In genomic region chr15:31258693-31259439, GRCm38 (mm10) we compare ENCODE assay signal across 11 mouse cellular contexts. TPM values are rescaled to one million over a fixed set of nuclear protein-coding genes. Genes with fewer than 3 reads are reported as not detected.
DNase-seq lines count a peak whose midpoint lies in the region; ATAC-seq and TF ChIP-seq lines count a peak whose summit lies in the region.
"Had no signal": no experiment of that assay in that cellular context is flagged by ENCODE, and none has a peak within 500 bp of the region (broad histone marks: within the 10 kb centered on the region; RNA-seq: fewer than 3 reads in every experiment).

No protein-coding gene starts in this region.

- WGBS in kidney, postnatal 0 days = 71% methylated on average over 18 of the region's 18 CpGs
- 92% methylated on average over 18 of the region's 18 CpGs for WGBS in forebrain, embryonic 15.5 days

- H3K27ac ChIP-seq in kidney, postnatal 0 days = no peak overlapping the region
- H3K27ac ChIP-seq in forebrain, embryonic 15.5 days (replicated peaks) = no peak overlapping the region
- H3K27ac ChIP-seq: hindbrain, embryonic 14.5 days; midbrain, embryonic 10.5 days had no signal

- no peak; the same call in 1 of the 2 replicates for ATAC-seq in kidney, postnatal 0 days (replicated peaks; ENCODE audit: low FRiP score, low read depth)
- ATAC-seq in forebrain, embryonic 15.5 days (replicated peaks) = no peak

- DNase-seq in adrenal gland, postnatal 10 days = peak; percentile 19
- no peak for DNase-seq in adrenal gland, adult 8-10 months
- DNase-seq in kidney, postnatal 0 days (ENCODE audit: low spot score) = peak; percentile 48
- no peak for DNase-seq in kidney, postnatal 25 days
- peak; percentile 21 for DNase-seq in thymus, postnatal 0 days (ENCODE audit: low spot score)
- DNase-seq in thymus, postnatal 36 days = no peak
- DNase-seq in MN1 (ENCODE audit: low spot score) = no peak
- DNase-seq: cerebellum, adult 18-20 months had no signal

- no peaks in the 10 kb centered on the region for H3K9me3 ChIP-seq in kidney, postnatal 0 days (replicated peaks; ENCODE audit: low read length)
- no peaks in the 10 kb centered on the region for H3K9me3 ChIP-seq in forebrain, embryonic 15.5 days
- H3K9me3 ChIP-seq: midbrain, embryonic 10.5 days had no signal

- no peak overlapping the region for H3K9ac ChIP-seq in kidney, postnatal 0 days (ENCODE audit: low read depth, low read length)
- no peak overlapping the region for H3K9ac ChIP-seq in forebrain, embryonic 15.5 days (replicated peaks)
- H3K9ac ChIP-seq: hindbrain, embryonic 14.5 days had no signal

- H3K4me2 ChIP-seq in kidney, postnatal 0 days (ENCODE audit: low read length) = no peak overlapping the region
- no peak overlapping the region for H3K4me2 ChIP-seq in forebrain, embryonic 15.5 days (replicated peaks)
- H3K4me2 ChIP-seq: hindbrain, embryonic 14.5 days had no signal

- TF ChIP-seq CTCF in kidney, postnatal 0 days (IDR thresholded peaks at IDR 0.05; ENCODE audit: low read depth) = peak; percentile 72

- H3K4me3 ChIP-seq in kidney, postnatal 0 days (replicated peaks; ENCODE audit: low read depth, low read length) = no peak overlapping the region
- no peak overlapping the region for H3K4me3 ChIP-seq in forebrain, embryonic 15.5 days
- H3K4me3 ChIP-seq: midbrain, embryonic 10.5 days had no signal

- H3K27me3 ChIP-seq in kidney, postnatal 0 days (ENCODE audit: insufficient read depth, low read length) = no peaks in the 10 kb centered on the region
- H3K27me3 ChIP-seq in forebrain, embryonic 15.5 days = no peaks in the 10 kb centered on the region

- H3K4me1 ChIP-seq in kidney, postnatal 0 days (replicated peaks; ENCODE audit: insufficient read depth, low read length) = peaks cover 13% of the 10 kb centered on the region; the same call in 1 of the 2 replicates
- H3K4me1 ChIP-seq in forebrain, embryonic 15.5 days = peaks cover 8% of the 10 kb centered on the region; the same call in 1 of the 2 replicates

- no peaks in the 10 kb centered on the region for H3K36me3 ChIP-seq in kidney, postnatal 0 days (ENCODE audit: insufficient read depth, low read length)
- no peaks in the 10 kb centered on the region for H3K36me3 ChIP-seq in forebrain, embryonic 15.5 days
- H3K36me3 ChIP-seq: midbrain, embryonic 10.5 days had no signal

RNA-seq across cellular contexts. Expression of gene Dap, which starts 34.8 kb away (rescaled TPM):
- total RNA-seq in adrenal gland, postnatal 10 days (2021) = 10 to 100 TPM; 71.1 to 81.2 TPM
- 100 to 1,000 TPM in 2 of 4 experiments, 10 to 100 TPM in 2; 92.0 to 108 (median 97.8) TPM for total RNA-seq in adrenal gland, adult 8-10 months (2022)
- 127 and 131 TPM in 2 replicates for polyA plus RNA-seq in kidney, postnatal 0 days (2015; fragmentation: Nextera tagmentation; extraction: Ambion mirVana)
- 88.6 and 89.5 TPM in 2 replicates for polyA plus RNA-seq in thymus, postnatal 0 days (2015; fragmentation: Nextera tagmentation; extraction: Ambion mirVana)
- polyA plus RNA-seq in forebrain, embryonic 15.5 days (2015; fragmentation: Nextera tagmentation; extraction: Ambion mirVana) = 18.7 and 19.7 TPM in 2 replicates

Comparison
In these comparisons a context has a peak if more than half of its experiments do, and no peak if none do; other contexts are left out.
1. DNase-seq: peak in adrenal gland, postnatal 10 days (single experiment), kidney, postnatal 0 days (single experiment) and thymus, postnatal 0 days (single experiment); none in adrenal gland, adult 8-10 months (single experiment), kidney, postnatal 25 days (0 of 2), thymus, postnatal 36 days (0 of 2) and MN1 (single experiment).